Comparison of ENCODE assay signal across 28 mouse cellular contexts in genomic region chr5:30495288-30495687, GRCm38 (mm10). TPM values are rescaled to one million over a fixed set of nuclear protein-coding genes. Genes with fewer than 3 reads are reported as not detected.
DNase-seq lines count a peak whose midpoint lies in the region; ATAC-seq and TF ChIP-seq lines count a peak whose summit lies in the region.
"Had no signal": no experiment of that assay in that cellular context is flagged by ENCODE, and none has a peak within 500 bp of the region (broad histone marks: within the 10 kb centered on the region; RNA-seq: fewer than 3 reads in every experiment).

No protein-coding gene starts in this region.

- H3K27me3 ChIP-seq in embryonic facial prominence, embryonic 14.5 days (replicated peaks; ENCODE audit: control insufficient read depth, insufficient read depth, low read length) = no peaks in the 10 kb centered on the region
- no peaks in the 10 kb centered on the region for H3K27me3 ChIP-seq in stomach, postnatal 0 days (ENCODE audit: control insufficient read depth, insufficient read depth, low read length)
- H3K27me3 ChIP-seq: limb, embryonic 12.5 days; liver, embryonic 12.5 days; midbrain, embryonic 12.5 days; neural tube, embryonic 12.5 days had no signal

- H3K27ac ChIP-seq in embryonic facial prominence, embryonic 14.5 days (replicated peaks; ENCODE audit: low read depth, low read length) = peak overlapping the region; percentile 39; the same call in 1 of the 2 replicates
- H3K27ac ChIP-seq in stomach, postnatal 0 days (replicated peaks) = peak overlapping the region; percentile 3; the same call in 1 of the 2 replicates
- H3K27ac ChIP-seq: hindbrain, embryonic 14.5 days; limb, embryonic 12.5 days; liver, embryonic 12.5 days; midbrain, embryonic 12.5 days; neural tube, embryonic 12.5 days had no signal

- no peak overlapping the region for H3K9ac ChIP-seq in embryonic facial prominence, embryonic 14.5 days (ENCODE audit: low read depth, low read length)
- no peak overlapping the region for H3K9ac ChIP-seq in stomach, postnatal 0 days (ENCODE audit: low read length)
- H3K9ac ChIP-seq: hindbrain, embryonic 14.5 days; limb, embryonic 12.5 days; liver, embryonic 12.5 days; midbrain, embryonic 12.5 days; neural tube, embryonic 12.5 days had no signal

- H3K4me3 ChIP-seq in embryonic facial prominence, embryonic 14.5 days (ENCODE audit: low read depth, low read length) = no peak overlapping the region
- no peak overlapping the region for H3K4me3 ChIP-seq in stomach, postnatal 0 days (ENCODE audit: low read depth, low read length)
- H3K4me3 ChIP-seq: limb, embryonic 12.5 days; liver, embryonic 12.5 days; midbrain, embryonic 12.5 days; neural tube, embryonic 12.5 days had no signal

- no peak for TF ChIP-seq CTCF in stomach, postnatal 0 days (IDR thresholded peaks at IDR 0.05; ENCODE audit: low read depth)

- no peak for ATAC-seq in embryonic facial prominence, embryonic 14.5 days (ENCODE audit: low read depth)
- ATAC-seq in stomach, postnatal 0 days (ENCODE audit: low FRiP score, low TSS enrichment) = peak; percentile 83
- ATAC-seq: forebrain, embryonic 16.5 days; liver, embryonic 12.5 days had no signal

- no peaks in the 10 kb centered on the region for H3K36me3 ChIP-seq in embryonic facial prominence, embryonic 14.5 days (ENCODE audit: control insufficient read depth, insufficient read depth, low read length)
- H3K36me3 ChIP-seq in stomach, postnatal 0 days (ENCODE audit: control insufficient read depth, insufficient read depth, low read length) = no peaks in the 10 kb centered on the region
- H3K36me3 ChIP-seq: limb, embryonic 12.5 days; liver, embryonic 12.5 days; midbrain, embryonic 12.5 days; neural tube, embryonic 12.5 days had no signal

- 32% methylated on average over 2 of the region's 2 CpGs for WGBS in embryonic facial prominence, embryonic 14.5 days
- 70% methylated on average over 2 of the region's 2 CpGs for WGBS in stomach, postnatal 0 days

- no peak overlapping the region for H3K4me2 ChIP-seq in embryonic facial prominence, embryonic 14.5 days (ENCODE audit: low read depth, low read length)
- no peak overlapping the region for H3K4me2 ChIP-seq in stomach, postnatal 0 days (replicated peaks; ENCODE audit: low read depth)
- H3K4me2 ChIP-seq: hindbrain, embryonic 14.5 days; limb, embryonic 12.5 days; liver, embryonic 12.5 days; midbrain, embryonic 12.5 days; neural tube, embryonic 12.5 days had no signal

- H3K4me1 ChIP-seq in embryonic facial prominence, embryonic 14.5 days (ENCODE audit: control insufficient read depth, insufficient read depth, low read length) = peaks cover 20% of the 10 kb centered on the region; the same call in 1 of the 2 replicates
- H3K4me1 ChIP-seq in stomach, postnatal 0 days (replicated peaks; ENCODE audit: control insufficient read depth, insufficient read depth) = no peaks in the 10 kb centered on the region
- H3K4me1 ChIP-seq: liver, embryonic 12.5 days; midbrain, embryonic 12.5 days had no signal

- DNase-seq in embryo, embryonic 10 days (ENCODE audit: low spot score) = peak; percentile 24
- DNase-seq in embryo, embryonic 9.5 days (ENCODE audit: extremely low spot score) = no peak
- peak; percentile 62 for DNase-seq in NIH3T3 (ENCODE audit: low read depth)
- no peak for DNase-seq in embryonic facial prominence, embryonic 14.5 days (ENCODE audit: low spot score)
- DNase-seq in stomach, postnatal 0 days (ENCODE audit: low spot score) = peak; percentile 56
- no peak for DNase-seq in frontal cortex, postnatal 25 days (ENCODE audit: low spot score in 2 of 2)
- DNase-seq in left cerebral cortex, adult 11 months (ENCODE audit: low spot score) = no peak
- DNase-seq: adrenal gland, postnatal 14 days; cerebellum, adult 2 months; cerebellum, postnatal 25 days; embryo, embryonic 11 days; gastrocnemius, postnatal 25 days; heart, postnatal 36 days; kidney, adult 9 months; kidney, postnatal 14 days; lung, adult 18-20 months; lung, postnatal 10 days; right cerebral cortex, postnatal 25 days; spleen, adult 18-20 months; thymus, postnatal 25 days had no signal

- no peak for TF ChIP-seq EP300 in stomach, postnatal 0 days (optimal IDR thresholded peaks at IDR 0.05)

- H3K9me3 ChIP-seq in embryonic facial prominence, embryonic 14.5 days (ENCODE audit: control insufficient read depth, low read length) = no peaks in the 10 kb centered on the region
- H3K9me3 ChIP-seq in stomach, postnatal 0 days (ENCODE audit: control insufficient read depth, low read length) = no peaks in the 10 kb centered on the region
- H3K9me3 ChIP-seq: limb, embryonic 12.5 days; liver, embryonic 12.5 days; midbrain, embryonic 12.5 days; neural tube, embryonic 12.5 days had no signal

RNA-seq across cellular contexts. Expression of gene 1700001C02Rik, which starts 29.4 kb away (rescaled TPM):
- polyA plus RNA-seq in embryonic facial prominence, embryonic 14.5 days (2014; fragmentation: Nextera tagmentation; extraction: Ambion mirVana) = 1.00 and 5.9 TPM in 2 replicates
- polyA plus RNA-seq in stomach, postnatal 0 days (2015; fragmentation: Nextera tagmentation; extraction: Ambion mirVana) = not detected in 2 replicates
- polyA plus RNA-seq: heart, embryonic 14.5 days; intestine, embryonic 14.5 days; limb, embryonic 12.5 days; liver, embryonic 12.5 days; midbrain, embryonic 12.5 days; neural tube, embryonic 12.5 days had no signal

RNA-seq across cellular contexts. Expression of gene Otof, which starts 33.6 kb away (rescaled TPM):
- polyA plus RNA-seq in embryonic facial prominence, embryonic 14.5 days (2014; fragmentation: Nextera tagmentation; extraction: Ambion mirVana) = 0.47 and 0.54 TPM in 2 replicates
- polyA plus RNA-seq in stomach, postnatal 0 days (2015; fragmentation: Nextera tagmentation; extraction: Ambion mirVana) = 0.02 TPM in 2 replicates

RNA-seq across cellular contexts. Expression of gene Cib4, which starts 50.3 kb away (rescaled TPM):
- not detected in 2 replicates for polyA plus RNA-seq in embryonic facial prominence, embryonic 14.5 days (2014; fragmentation: Nextera tagmentation; extraction: Ambion mirVana)
- 0.17 and 0.30 TPM in 2 replicates for polyA plus RNA-seq in stomach, postnatal 0 days (2015; fragmentation: Nextera tagmentation; extraction: Ambion mirVana)
- polyA plus RNA-seq: cerebellum, adult 2 months; forebrain, embryonic 16.5 days; heart, embryonic 14.5 days; hindbrain, embryonic 14.5 days; intestine, embryonic 14.5 days; limb, embryonic 12.5 days; liver, embryonic 12.5 days; midbrain, embryonic 12.5 days; neural tube, embryonic 12.5 days had no signal

Comparison
In these comparisons a context has a peak if more than half of its experiments do, and no peak if none do; other contexts are left out.
1. DNase-seq: peak in embryo, embryonic 10 days (single experiment), NIH3T3 (single experiment) and stomach, postnatal 0 days (single experiment); none in embryo, embryonic 9.5 days (single experiment), embryonic facial prominence, embryonic 14.5 days (single experiment), frontal cortex, postnatal 25 days (0 of 2) and left cerebral cortex, adult 11 months (single experiment).